In the genomic region with DNA sequence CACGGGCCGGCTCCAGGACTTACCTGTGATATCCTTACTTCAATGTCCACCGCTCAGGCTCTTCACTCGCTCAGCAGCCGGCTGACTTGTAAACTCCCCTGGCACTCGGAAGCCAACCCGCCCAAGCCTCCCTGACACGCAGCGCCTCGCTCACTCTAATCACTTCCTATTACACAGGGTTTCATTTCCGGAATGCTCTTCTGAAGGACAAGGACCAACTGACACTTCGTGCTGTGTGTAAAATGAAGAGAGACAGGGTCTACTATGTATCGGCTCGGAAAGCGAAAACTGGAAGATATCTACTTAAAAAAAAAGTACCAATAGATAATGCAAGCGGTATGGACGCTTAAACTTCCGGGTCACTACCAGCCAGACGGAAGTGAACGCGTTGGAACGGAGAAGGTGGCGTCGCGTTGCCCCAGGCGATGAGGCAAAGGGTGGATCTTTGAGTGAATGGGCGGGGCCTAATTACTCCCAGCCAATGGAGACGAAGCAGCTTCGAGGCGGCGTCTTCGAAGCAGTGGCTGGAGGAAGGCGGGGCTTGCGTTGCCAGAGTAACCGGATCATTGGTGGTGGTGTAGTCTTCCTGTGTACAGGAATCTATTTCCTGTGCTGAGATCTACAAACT, we compare ENCODE assay signal across 8 mouse cellular contexts. TPM values are rescaled to one million over a fixed set of nuclear protein-coding genes. Genes with fewer than 3 reads are reported as not detected.
DNase-seq lines count a peak whose midpoint lies in the region; ATAC-seq and TF ChIP-seq lines count a peak whose summit lies in the region.

A gene (minus strand): TSS at position 366 of the 628 bp plus-strand sequence.

- peaks cover 2% of the 10 kb centered on the region; the same call in 1 of the 2 replicates for H3K36me3 ChIP-seq in ES-E14 (ENCODE audit: control insufficient read depth, insufficient read depth, low read length, poor library complexity, severe bottlenecking)
- peaks cover 7% of the 10 kb centered on the region for H3K36me3 ChIP-seq in forebrain, embryonic 15.5 days

- no peak for TF ChIP-seq CTCF in lung, adult 2 months (IDR thresholded peaks at IDR 0.05; ENCODE audit: insufficient read depth, low read length)

- H3K4me1 ChIP-seq in ES-E14 (ENCODE audit: control insufficient read depth in 2 of 2, insufficient read depth in 2 of 2, low read length in 2 of 2, poor library complexity in 1 of 2) = no peaks in the 10 kb centered on the region
- peaks cover 27% of the 10 kb centered on the region for H3K4me1 ChIP-seq in forebrain, embryonic 15.5 days
- 0 out of 2 replicates have a peak, but pooled peaks cover 3% of the 10 kb centered on the region for H3K4me1 ChIP-seq in lung, adult 2 months (ENCODE audit: control insufficient read depth, insufficient read depth, low read length)

- peak within 1 kb of the TSS; percentile 82 for H3K9ac ChIP-seq in ES-E14 (ENCODE audit: insufficient read depth, low read depth, low read length, poor library complexity, severe bottlenecking)
- H3K9ac ChIP-seq in forebrain, embryonic 15.5 days (replicated peaks) = peak within 1 kb of the TSS; percentile 47

- in situ Hi-C loops in ES-E14 (cut with MboI; ENCODE audit: low sequenced_read_pairs in 2 of 2, unreplicated experiment in 2 of 2) = no loop called here

- H3K4me2 ChIP-seq in forebrain, embryonic 15.5 days (replicated peaks) = peak within 1 kb of the TSS; percentile 90

- intact Hi-C loops in heart, postnatal 25 days (cut with DNase I) = no loop called here

- H3K9me3 ChIP-seq in ES-E14 (ENCODE audit: control insufficient read depth, insufficient read depth, low read depth, low read length) = no peaks in the 10 kb centered on the region
- no peaks in the 10 kb centered on the region for H3K9me3 ChIP-seq in forebrain, embryonic 15.5 days

- no peaks in the 10 kb centered on the region for H3K27me3 ChIP-seq in forebrain, embryonic 15.5 days

- peak; percentile 100 for DNase-seq in ES-E14 (ENCODE audit: low read depth, low spot score)
- DNase-seq in cerebellum, adult 11-12 months = peak; percentile 96
- DNase-seq in heart, postnatal 25 days (ENCODE audit: low spot score) = peak; percentile 92
- DNase-seq in layer of hippocampus, adult 18-20 months (ENCODE audit: low spot score in 2 of 2) = peak; percentile 95 to 98
- peak; percentile 94 for DNase-seq in lung, adult 2 months
- peak; percentile 91 to 96 for DNase-seq in thymus, adult 18-20 months

- ATAC-seq in forebrain, embryonic 15.5 days (replicated peaks) = peak; percentile 99
- peak; percentile 99 for ATAC-seq in neutrophil, adult 5-6 weeks (ENCODE audit: extremely low read depth, insufficient number of reproducible peaks, low FRiP score, poor library complexity, severe bottlenecking)

- peak within 1 kb of the TSS; percentile 76 to 86 for H3K4me3 ChIP-seq in ES-E14 (ENCODE audit: insufficient read depth in 1 of 2, low read depth in 1 of 2, low read length in 2 of 2, poor library complexity in 1 of 2, severe bottlenecking in 1 of 2)
- peak within 1 kb of the TSS; percentile 72 for H3K4me3 ChIP-seq in forebrain, embryonic 15.5 days
- H3K4me3 ChIP-seq in lung, adult 2 months (replicated peaks; ENCODE audit: extremely low read depth, low read depth, low read length) = peak within 1 kb of the TSS; percentile 67

- TF ChIP-seq POLR2A in lung, adult 2 months (IDR thresholded peaks at IDR 0.05; ENCODE audit: borderline replicate concordance, extremely low read depth, low read depth, low read length) = peak; percentile 75; the same call in 1 of the 2 replicates

- WGBS in forebrain, embryonic 15.5 days = under 1% methylated on average over 35 of the region's 35 CpGs
- WGBS in lung, adult 2 months = under 1% methylated on average over 35 of the region's 35 CpGs

- no peak within 1 kb of the TSS for H3K27ac ChIP-seq in ES-E14 (ENCODE audit: insufficient read depth, low read depth, low read length, poor library complexity, severe bottlenecking)
- H3K27ac ChIP-seq in forebrain, embryonic 15.5 days (replicated peaks) = peak within 1 kb of the TSS; percentile 76

TF ChIP-seq in ES-E14, 5 proteins besides CTCF, POLR2A, EP300 and RAD21:
- TF ChIP-seq CHD2 (IDR thresholded peaks at IDR 0.05; ENCODE audit: low read depth, low read length) (peak; percentile 78), HCFC1 (IDR thresholded peaks at IDR 0.05; ENCODE audit: borderline replicate concordance, insufficient read depth, low read length) (peak; percentile 80), ZNF384 (IDR thresholded peaks at IDR 0.05; ENCODE audit: low read depth, low read length) (peak; percentile 83), ZC3H11A (IDR thresholded peaks at IDR 0.05; ENCODE audit: borderline replicate concordance, low read depth, low read length) (no peak)

RNA-seq across cellular contexts. Expression of the gene that starts here (rescaled TPM):
- 16.5 and 21.2 TPM in 2 replicates for total RNA-seq in ES-E14 (2012; rRNA removed)
- 29.1 and 32.0 TPM in 2 replicates for polyA plus RNA-seq in forebrain, embryonic 15.5 days (2015; fragmentation: Nextera tagmentation; extraction: Ambion mirVana)
- 10 to 100 TPM; 23.6 to 24.6 TPM for total RNA-seq in heart, postnatal 25 days (2021)
- 10 to 100 TPM; 22.1 to 22.6 TPM for total RNA-seq in layer of hippocampus, adult 18-20 months (2021)
- polyA plus RNA-seq in lung, adult 2 months (2012; rRNA removed) = 3.3 and 6.0 TPM in 2 replicates
- total RNA-seq in neutrophil, adult 5-6 weeks (2017) = 21.0 and 31.7 TPM in 2 replicates
